Comparison of ENCODE assay signal across 11 mouse cellular contexts in genomic region chr12:75833149-75833959, GRCm38 (mm10). TPM values are rescaled to one million over a fixed set of nuclear protein-coding genes. Genes with fewer than 3 reads are reported as not detected.
DNase-seq lines count a peak whose midpoint lies in the region; ATAC-seq lines count a peak whose summit lies in the region.
"Had no signal": no experiment of that assay in that cellular context is flagged by ENCODE, and none has a peak within 500 bp of the region (broad histone marks: within the 10 kb centered on the region; RNA-seq: fewer than 3 reads in every experiment).

No protein-coding gene starts in this region.

- H3K9me3 ChIP-seq in heart, embryonic 16.5 days (replicated peaks; ENCODE audit: control insufficient read depth, low read length) = no peaks in the 10 kb centered on the region
- H3K9me3 ChIP-seq in embryonic facial prominence, embryonic 14.5 days (ENCODE audit: control insufficient read depth, low read length) = no peaks in the 10 kb centered on the region
- no peaks in the 10 kb centered on the region for H3K9me3 ChIP-seq in limb, embryonic 13.5 days
- H3K9me3 ChIP-seq: midbrain, embryonic 12.5 days had no signal

- no peaks in the 10 kb centered on the region for H3K27me3 ChIP-seq in heart, embryonic 16.5 days (ENCODE audit: control insufficient read depth, insufficient read depth, low read length)
- 0 out of 2 replicates have a peak, but pooled peaks cover 2% of the 10 kb centered on the region for H3K27me3 ChIP-seq in embryonic facial prominence, embryonic 14.5 days (replicated peaks; ENCODE audit: control insufficient read depth, insufficient read depth, low read length)
- no peaks in the 10 kb centered on the region for H3K27me3 ChIP-seq in limb, embryonic 13.5 days
- H3K27me3 ChIP-seq: Patski had no signal

- no peaks in the 10 kb centered on the region for H3K36me3 ChIP-seq in heart, embryonic 16.5 days (ENCODE audit: control insufficient read depth, insufficient read depth)
- H3K36me3 ChIP-seq in embryonic facial prominence, embryonic 14.5 days (ENCODE audit: control insufficient read depth, insufficient read depth, low read length) = no peaks in the 10 kb centered on the region
- H3K36me3 ChIP-seq in limb, embryonic 13.5 days = no peaks in the 10 kb centered on the region
- H3K36me3 ChIP-seq: midbrain, embryonic 12.5 days had no signal

- 39% methylated on average over 12 of the region's 12 CpGs for WGBS in heart, embryonic 16.5 days
- WGBS in embryonic facial prominence, embryonic 14.5 days = 36% methylated on average over 12 of the region's 12 CpGs
- 45% methylated on average over 12 of the region's 12 CpGs for WGBS in limb, embryonic 13.5 days

- no peak overlapping the region for H3K4me3 ChIP-seq in heart, embryonic 16.5 days (ENCODE audit: low read length)
- no peak overlapping the region for H3K4me3 ChIP-seq in embryonic facial prominence, embryonic 14.5 days (ENCODE audit: low read depth, low read length)
- no peak overlapping the region for H3K4me3 ChIP-seq in limb, embryonic 13.5 days
- H3K4me3 ChIP-seq: midbrain, embryonic 12.5 days had no signal

- no peak for DNase-seq in heart, adult 18-20 months
- DNase-seq in adipocyte (ENCODE audit: low spot score) = peak; percentile 64
- DNase-seq in embryonic facial prominence, embryonic 14.5 days (ENCODE audit: low spot score) = peak; percentile 58
- no peak for DNase-seq in cerebellum, adult 8-10 months
- no peak for DNase-seq in natural killer cell, adult 2 months (ENCODE audit: low spot score in 2 of 2)
- DNase-seq: gastrocnemius, postnatal 25 days; thymus, postnatal 36 days had no signal

- peak overlapping the region; percentile 30 for H3K27ac ChIP-seq in heart, embryonic 16.5 days (ENCODE audit: low read length)
- H3K27ac ChIP-seq in embryonic facial prominence, embryonic 14.5 days (replicated peaks; ENCODE audit: low read depth, low read length) = peak overlapping the region; percentile 28; the same call in 1 of the 2 replicates
- H3K27ac ChIP-seq in limb, embryonic 13.5 days = peak overlapping the region; percentile 56; the same call in 1 of the 2 replicates
- H3K27ac ChIP-seq: midbrain, embryonic 12.5 days had no signal

- peak overlapping the region; percentile 29 for H3K4me2 ChIP-seq in heart, embryonic 16.5 days (ENCODE audit: low read depth, low read length)
- peak overlapping the region; percentile 40 for H3K4me2 ChIP-seq in embryonic facial prominence, embryonic 14.5 days (ENCODE audit: low read depth, low read length)
- H3K4me2 ChIP-seq in limb, embryonic 13.5 days (replicated peaks) = peak overlapping the region; percentile 40
- H3K4me2 ChIP-seq: midbrain, embryonic 12.5 days had no signal

- no peak overlapping the region for H3K9ac ChIP-seq in heart, embryonic 16.5 days (ENCODE audit: low read length)
- H3K9ac ChIP-seq in embryonic facial prominence, embryonic 14.5 days (ENCODE audit: low read depth, low read length) = no peak overlapping the region
- no peak overlapping the region for H3K9ac ChIP-seq in limb, embryonic 13.5 days
- H3K9ac ChIP-seq: midbrain, embryonic 12.5 days had no signal

- peaks cover 34% of the 10 kb centered on the region for H3K4me1 ChIP-seq in heart, embryonic 16.5 days (ENCODE audit: control insufficient read depth, insufficient read depth, low read length)
- H3K4me1 ChIP-seq in embryonic facial prominence, embryonic 14.5 days (ENCODE audit: control insufficient read depth, insufficient read depth, low read length) = peaks cover 19% of the 10 kb centered on the region
- peaks cover 48% of the 10 kb centered on the region for H3K4me1 ChIP-seq in limb, embryonic 13.5 days

- ATAC-seq in heart, embryonic 16.5 days (replicated peaks; ENCODE audit: extremely low read depth, insufficient read depth, low FRiP score) = no peak
- ATAC-seq in embryonic facial prominence, embryonic 14.5 days (ENCODE audit: low read depth) = peak; percentile 32; the same call in 1 of the 2 replicates
- ATAC-seq in limb, embryonic 13.5 days (ENCODE audit: low FRiP score, low read depth) = no peak; the same call in 1 of the 2 replicates
- ATAC-seq: Patski had no signal

RNA-seq across cellular contexts. Expression of gene Syne2, which starts 15.4 kb away (rescaled TPM):
- polyA plus RNA-seq in heart, embryonic 16.5 days (2015; fragmentation: Nextera tagmentation; extraction: Ambion mirVana) = 38.4 and 42.0 TPM in 2 replicates
- 10 to 100 TPM; 26.7 to 31.4 TPM for total RNA-seq in heart, adult 18-20 months (2021)
- 36.6 and 39.4 TPM in 2 replicates for polyA plus RNA-seq in embryonic facial prominence, embryonic 14.5 days (2014; fragmentation: Nextera tagmentation; extraction: Ambion mirVana)
- 71.4 and 75.9 TPM in 2 replicates for polyA plus RNA-seq in limb, embryonic 13.5 days (2015; fragmentation: Nextera tagmentation; extraction: Ambion mirVana)

Comparison
In these comparisons a context has a peak if more than half of its experiments do, and no peak if none do; other contexts are left out.
1. DNase-seq: peak in adipocyte (single experiment) and embryonic facial prominence, embryonic 14.5 days (single experiment); none in heart, adult 18-20 months (0 of 2), cerebellum, adult 8-10 months (single experiment) and natural killer cell, adult 2 months (0 of 2).
2. Peak in every context shown above with its lines, with median percentiles within 50 percentile points of each other: H3K27ac ChIP-seq and H3K4me2 ChIP-seq.